Mouse (Mus musculus) hindbrain, embryonic 14.5 days (tissue): ENCODE results near the gene Hhipl1. TPM values are rescaled to one million over a fixed set of nuclear protein-coding genes. Genes with fewer than 3 reads are reported as not detected.

Experiments
- ATAC-seq: fragments of 200-750 bp; cut with Nextera tagmentation; 2 replicates; pipeline ENCODE4 v1.8.0; 2017; ENCODE audit warnings: moderate number of reproducible peaks, mild to moderate bottlenecking, moderate TSS enrichment, moderate library complexity; ENCODE audit not compliant: low FRiP score
- DNase-seq: peaks from one replicate; pipeline ENCODE4 v3.0.0-alpha.2; 2015; ENCODE audit warnings: low spot score
- H3K27ac ChIP-seq: fragments of 300-500 bp; sonication (generic); 2 replicates; pipeline ENCODE4 v1.5.1; 2014; ENCODE audit warnings: mild to moderate bottlenecking, moderate library complexity
- H3K27me3 ChIP-seq: fragments of 300-500 bp; sonication (generic); 2 replicates; pipeline ENCODE4 v1.6.1; 2014; ENCODE audit warnings: mild to moderate bottlenecking, low read length, mixed read lengths; ENCODE audit not compliant: control insufficient read depth, insufficient read depth
- H3K36me3 ChIP-seq: fragments of 300-500 bp; sonication (generic); replicated peaks from 2 replicates; pipeline ENCODE4 v1.6.1; 2014; ENCODE audit not compliant: control insufficient read depth, insufficient read depth
- H3K4me1 ChIP-seq: fragments of 300-500 bp; sonication (generic); replicated peaks from 2 replicates; pipeline ENCODE4 v1.6.1; 2014; ENCODE audit warnings: antibody characterized with exemption, low read length, mixed read lengths; ENCODE audit not compliant: control insufficient read depth, insufficient read depth
- H3K4me2 ChIP-seq: fragments of 300-500 bp; sonication (generic); replicated peaks from 2 replicates; pipeline ENCODE4 v1.6.1; 2014; ENCODE audit warnings: mild to moderate bottlenecking, moderate library complexity
- H3K4me3 ChIP-seq: fragments of 300-500 bp; sonication (generic); replicated peaks from 2 replicates; pipeline ENCODE4 v1.5.1; 2014; ENCODE audit warnings: mild to moderate bottlenecking, low read length
- H3K9ac ChIP-seq: fragments of 300-500 bp; sonication (generic); 2 replicates; pipeline ENCODE4 v1.6.1; 2014
- H3K9me3 ChIP-seq: fragments of 300-500 bp; sonication (generic); 2 replicates; pipeline ENCODE4 v1.6.1; 2016; ENCODE audit warnings: low read length; ENCODE audit not compliant: control insufficient read depth
- WGBS: fragments of 180-500 bp; shearing (Covaris S2); extraction: QIAGEN DNeasy Blood & Tissue Kit; methylation state at CpG from one replicate; pipeline ENCODE4 v1.1.7; 2014; 5-methylcytosine and 5-hydroxymethylcytosine counted together
- polyA plus RNA-seq: library from polyadenylated mRNA; unstranded; fragments of >200 nt; fragmentation: Nextera tagmentation; extraction: Ambion mirVana; gene quantifications from 2 replicates; pipeline ENCODE4 v1.2.1, GENCODE M21; 2014

Hhipl1 gene
- polyA plus RNA-seq, 1 experiment from 2014 or later, result 1.8 TPM

DNA sequence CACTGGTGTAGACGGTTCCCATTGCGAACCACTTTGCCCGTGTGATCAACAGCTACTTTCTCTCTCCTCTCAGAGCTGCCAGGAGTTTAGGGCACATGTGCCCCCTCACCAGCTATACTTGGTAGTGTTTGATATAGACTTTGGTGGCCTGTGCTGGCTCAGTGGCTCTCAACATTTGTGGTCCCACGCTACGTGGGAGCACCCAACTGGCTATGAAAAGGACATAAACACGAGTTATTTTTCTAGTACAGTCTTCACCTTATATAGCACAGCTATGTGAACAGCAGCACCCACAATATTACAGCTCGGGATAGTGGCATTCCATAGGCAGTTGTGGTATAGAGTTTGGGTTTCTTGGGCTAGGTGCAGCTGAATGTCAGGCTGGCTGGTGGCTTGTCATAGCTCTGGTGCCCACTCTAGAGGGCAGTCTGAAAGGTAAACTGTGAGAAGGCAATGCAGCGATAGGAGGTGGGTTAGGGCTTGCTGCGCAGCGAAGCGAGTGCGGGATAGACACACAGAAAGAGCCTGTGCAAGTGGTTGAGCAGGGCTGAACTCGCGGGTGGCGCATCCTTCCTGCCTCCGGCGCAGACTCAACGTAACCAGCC is 11.9 kb downstream of the Hhipl1 start:
- H3K9me3 ChIP-seq, result no peaks in the 10 kb centered on the region

DNA sequence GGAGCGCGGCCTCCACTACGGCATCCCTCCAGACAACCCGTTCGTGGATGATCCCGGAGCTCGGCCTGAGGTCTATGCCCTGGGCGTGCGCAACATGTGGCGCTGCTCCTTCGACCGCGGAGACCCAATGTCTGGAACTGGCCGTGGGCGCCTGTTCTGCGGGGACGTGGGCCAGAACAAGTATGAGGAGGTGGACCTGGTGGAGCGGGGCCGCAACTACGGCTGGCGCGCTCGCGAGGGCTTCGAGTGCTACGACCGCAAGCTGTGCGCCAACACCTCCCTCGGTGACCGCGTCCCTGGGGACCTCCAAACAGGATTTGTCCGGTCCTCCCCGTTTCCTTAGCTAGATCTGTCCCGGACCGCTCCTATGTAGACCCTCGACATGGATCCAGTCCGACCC is 12.4 kb downstream of the Hhipl1 start:
- Histone ChIP-seq H3K4me1 (peaks cover 16% of the 10 kb centered on the region; the same call in 1 of the 2 replicates), H3K36me3 (no peaks in the 10 kb centered on the region), H3K4me2 (peak overlapping the region; percentile 41), H3K4me3 (peak overlapping the region; percentile 12; the same call in 1 of the 2 replicates), H3K27ac (no peak overlapping the region), H3K27me3 (peaks cover 30% of the 10 kb centered on the region), H3K9me3 (no peaks in the 10 kb centered on the region), H3K9ac (no peak overlapping the region)
- ATAC-seq, result no peak
- DNase-seq, result no peak
- WGBS, result 18% methylated on average over 37 of the region's 37 CpGs

More for the DNA sequence above, 11.9 kb downstream of the Hhipl1 start:
- Histone ChIP-seq H3K9ac (no peak overlapping the region), H3K4me1 (peaks cover 16% of the 10 kb centered on the region; the same call in 1 of the 2 replicates), H3K4me3 (no peak overlapping the region), H3K4me2 (peak overlapping the region; percentile 41), H3K27me3 (peaks cover 30% of the 10 kb centered on the region), H3K27ac (no peak overlapping the region), H3K36me3 (no peaks in the 10 kb centered on the region)
- DNase-seq (no peak), ATAC-seq (no peak)
- 24% methylated on average over 18 of the region's 18 CpGs for WGBS

DNA sequence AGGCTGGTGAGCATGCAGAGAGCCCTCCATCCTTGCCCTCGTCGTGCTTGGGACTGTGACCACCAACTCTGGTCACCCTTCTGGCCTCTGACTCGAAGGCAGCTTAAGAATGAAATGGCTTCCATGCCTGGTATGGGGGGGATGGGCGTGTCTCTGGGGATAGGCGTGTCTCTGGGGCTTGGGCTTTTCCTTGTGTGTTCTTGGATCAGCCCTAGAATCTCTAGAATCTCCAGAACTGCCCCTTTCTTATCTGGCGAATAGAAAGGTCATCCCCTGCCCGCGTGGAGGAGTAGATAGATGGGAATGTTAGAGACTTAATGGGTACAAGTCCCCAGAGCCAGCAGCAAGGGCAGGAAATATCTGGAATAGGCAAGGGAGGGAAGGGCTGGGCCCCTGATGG is 14.0 kb downstream of the Hhipl1 start:
- 6% methylated on average over 8 of the region's 8 CpGs for WGBS
- Histone ChIP-seq H3K9ac (no peak overlapping the region), H3K4me1 (peaks cover 16% of the 10 kb centered on the region; the same call in 1 of the 2 replicates), H3K4me3 (no peak overlapping the region), H3K27me3 (peaks cover 30% of the 10 kb centered on the region), H3K27ac (peak overlapping the region; percentile 32; the same call in 1 of the 2 replicates), H3K9me3 (no peaks in the 10 kb centered on the region), H3K4me2 (no peak overlapping the region), H3K36me3 (no peaks in the 10 kb centered on the region)
- 0 out of 2 replicates have a peak, but pooled peaks have one; percentile 3 for ATAC-seq
- no peak for DNase-seq

DNA sequence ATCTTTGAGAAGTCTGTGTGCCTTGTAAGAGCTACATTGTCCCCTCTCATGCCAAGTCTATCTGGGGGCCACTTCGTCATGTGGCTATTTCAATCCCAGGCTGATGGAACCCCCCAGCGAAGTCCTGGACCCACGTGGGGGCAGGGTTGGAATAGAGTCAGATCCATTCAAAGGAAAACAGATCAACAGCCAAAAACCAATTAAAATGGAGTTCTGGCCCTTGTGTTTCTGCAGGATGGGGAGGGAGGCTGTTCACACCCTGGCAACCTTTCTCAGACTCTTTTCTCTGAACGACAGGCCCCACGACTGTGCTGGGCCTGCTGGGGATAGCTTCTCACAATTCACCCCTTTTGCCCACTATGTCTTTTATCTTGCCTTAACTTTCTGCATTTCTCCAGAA is 20.3 kb downstream of the Hhipl1 start:
- H3K9ac ChIP-seq, result no peak overlapping the region
- DNase-seq (no peak), ATAC-seq (no peak)
- H3K4me1 ChIP-seq, result peaks cover 8% of the 10 kb centered on the region; the same call in 1 of the 2 replicates
- H3K27ac ChIP-seq, result no peak overlapping the region
- no peak overlapping the region for H3K4me3 ChIP-seq
- no peak overlapping the region for H3K4me2 ChIP-seq
- peaks cover 21% of the 10 kb centered on the region for H3K27me3 ChIP-seq
- H3K36me3 ChIP-seq, result no peaks in the 10 kb centered on the region
- WGBS, result 40% methylated on average over 5 of the region's 5 CpGs
- H3K9me3 ChIP-seq, result no peaks in the 10 kb centered on the region

DNA sequence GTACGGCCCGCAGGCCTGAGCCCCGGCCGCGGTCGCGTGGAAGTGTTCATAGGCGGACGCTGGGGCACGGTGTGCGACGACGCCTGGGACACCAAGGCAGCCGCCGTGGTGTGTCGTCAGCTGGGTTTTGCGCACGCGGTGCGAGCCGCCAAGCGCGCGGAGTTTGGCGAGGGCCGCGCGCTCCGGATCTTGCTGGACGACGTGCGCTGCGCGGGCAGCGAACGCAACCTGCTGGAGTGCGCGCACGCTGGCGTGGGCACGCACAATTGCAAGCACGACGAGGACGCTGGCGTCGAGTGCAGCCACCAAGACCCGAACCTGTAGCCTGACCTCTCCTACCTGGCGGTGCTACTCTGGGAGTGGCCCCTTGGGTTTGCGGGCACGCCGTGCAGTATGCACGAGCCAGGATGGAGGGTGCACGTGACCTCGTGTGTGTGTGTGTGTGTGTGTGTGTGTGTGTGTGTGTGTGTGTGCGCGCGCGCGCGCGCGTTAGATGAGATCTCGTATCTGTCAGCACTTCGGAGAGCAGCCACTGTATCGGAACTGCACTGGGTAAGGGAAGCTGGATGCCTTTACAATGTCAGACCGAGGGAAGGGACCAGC is 21.9 kb downstream of the Hhipl1 start:
- no peak overlapping the region for H3K27ac ChIP-seq
- H3K9me3 ChIP-seq, result no peaks in the 10 kb centered on the region
- ATAC-seq (peak; percentile 64), DNase-seq (peak; percentile 78)
- peak overlapping the region; percentile 79 for H3K4me2 ChIP-seq
- peak overlapping the region; percentile 39 for H3K4me3 ChIP-seq
- peaks cover 8% of the 10 kb centered on the region for H3K4me1 ChIP-seq
- 3% methylated on average over 62 of the region's 66 CpGs for WGBS
- peaks cover 21% of the 10 kb centered on the region for H3K27me3 ChIP-seq
- H3K36me3 ChIP-seq, result no peaks in the 10 kb centered on the region
- peak overlapping the region; percentile 73 for H3K9ac ChIP-seq

DNA sequence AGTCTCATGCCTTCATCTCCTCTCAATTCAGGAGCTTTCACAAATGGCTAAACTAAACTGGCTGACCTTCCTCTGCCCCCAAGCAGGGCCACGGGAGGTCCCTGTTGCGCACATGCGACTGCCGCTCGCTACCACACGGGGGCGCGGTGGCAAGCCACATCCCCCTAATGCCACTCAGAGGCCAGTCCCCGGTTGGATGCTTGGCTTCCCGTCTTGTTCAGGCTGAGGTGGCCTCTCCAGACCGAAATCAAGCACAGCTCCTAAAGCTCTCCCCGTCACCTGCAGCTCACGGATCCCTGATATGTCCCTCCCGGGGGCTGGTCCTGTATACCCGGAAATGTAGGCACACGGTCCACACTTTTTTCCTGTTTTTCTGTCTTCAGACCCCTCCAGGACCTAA is 27.0 kb downstream of the Hhipl1 start:
- H3K4me1 ChIP-seq, result peaks cover 11% of the 10 kb centered on the region
- no peak for ATAC-seq

DNA sequence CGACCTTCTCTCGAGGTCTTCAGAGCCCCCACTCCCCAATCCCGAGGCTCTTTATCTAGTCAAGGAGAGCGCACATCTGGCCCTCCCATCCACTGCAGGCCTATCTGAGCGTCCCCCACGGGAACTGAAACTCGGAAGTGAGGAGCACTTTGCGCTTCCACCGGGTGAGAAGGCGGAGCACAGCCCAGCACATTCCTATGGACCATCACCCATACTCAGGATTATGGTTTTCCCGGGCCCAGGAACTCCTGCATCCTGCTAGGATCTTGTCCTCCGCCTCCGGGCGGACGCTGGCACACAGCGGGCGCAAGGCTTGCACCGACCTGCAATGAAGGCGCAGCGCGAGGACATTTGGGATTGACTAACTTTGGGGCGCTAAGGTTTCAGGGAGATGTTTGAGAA is 27.4 kb downstream of the Hhipl1 start:
- WGBS, result 2% methylated on average over 22 of the region's 22 CpGs
- peaks cover 7% of the 10 kb centered on the region; the same call in 1 of the 2 replicates for H3K27me3 ChIP-seq
- H3K9me3 ChIP-seq, result no peaks in the 10 kb centered on the region
- peak overlapping the region; percentile 92 for H3K4me2 ChIP-seq
- DNase-seq, result no peak
- H3K27ac ChIP-seq, result peak overlapping the region; percentile 15; the same call in 1 of the 2 replicates
- H3K36me3 ChIP-seq, result no peaks in the 10 kb centered on the region
- peak overlapping the region; percentile 72 for H3K4me3 ChIP-seq
- ATAC-seq, result no peak; the same call in 1 of the 2 replicates
- H3K9ac ChIP-seq, result peak overlapping the region; percentile 26; the same call in 1 of the 2 replicates
- peaks cover 11% of the 10 kb centered on the region for H3K4me1 ChIP-seq

More for the DNA sequence above, 27.0 kb downstream of the Hhipl1 start:
- H3K27ac ChIP-seq, result 0 out of 2 replicates have a peak overlapping the region, but pooled peaks have one; percentile 15
- no peaks in the 10 kb centered on the region for H3K9me3 ChIP-seq
- H3K27me3 ChIP-seq, result peaks cover 8% of the 10 kb centered on the region; the same call in 1 of the 2 replicates
- H3K36me3 ChIP-seq, result no peaks in the 10 kb centered on the region
- WGBS, result under 1% methylated on average over 16 of the region's 16 CpGs
- peak overlapping the region; percentile 72; the same call in 1 of the 2 replicates for H3K4me3 ChIP-seq
- DNase-seq, result peak; percentile 81
- H3K9ac ChIP-seq, result peak overlapping the region; percentile 26; the same call in 1 of the 2 replicates
- peak overlapping the region; percentile 92 for H3K4me2 ChIP-seq

DNA sequence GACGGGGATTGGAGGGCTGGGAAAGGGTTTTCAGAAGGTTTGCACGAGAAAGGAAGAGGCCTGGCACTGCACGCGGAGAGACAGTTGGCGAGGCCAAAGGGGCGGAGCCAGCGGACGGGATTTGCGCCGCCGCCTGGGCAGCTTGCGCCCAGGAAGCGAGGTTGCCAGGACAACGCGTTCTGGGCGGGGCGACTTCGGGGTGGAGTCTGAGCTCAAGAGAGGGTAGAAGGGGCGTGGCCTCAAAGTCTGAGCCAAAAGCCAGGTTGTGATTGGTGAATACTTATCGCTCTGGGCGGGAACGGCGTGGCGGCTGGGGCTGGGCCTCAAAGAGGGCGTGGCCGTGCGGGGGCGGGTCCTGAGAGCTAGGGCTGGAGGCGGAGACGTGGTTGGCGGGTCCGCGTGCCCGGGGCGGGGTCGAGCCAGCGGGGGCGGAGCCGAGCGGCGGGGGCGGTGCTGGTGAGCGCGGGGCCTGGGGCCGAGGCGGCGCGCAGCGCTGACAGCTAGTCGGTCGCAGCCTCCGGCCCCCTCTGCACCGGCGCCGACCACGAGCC is 27.9 kb downstream of the Hhipl1 start, which contains the start of gene Cyp46a1:
Gene Cyp46a1 (plus strand): TSS at position 487 of the 551 bp plus-strand sequence.
- ATAC-seq (peak; percentile 94), DNase-seq (peak; percentile 98)
- peak within 1 kb of the TSS; percentile 64 for H3K9ac ChIP-seq
- H3K4me1 ChIP-seq, result peaks cover 11% of the 10 kb centered on the region
- H3K4me2 ChIP-seq, result peak within 1 kb of the TSS; percentile 92
- H3K27me3 ChIP-seq, result 0 out of 2 replicates have a peak, but pooled peaks cover 2% of the 10 kb centered on the region
- H3K36me3 ChIP-seq, result no peaks in the 10 kb centered on the region
- no peaks in the 10 kb centered on the region for H3K9me3 ChIP-seq
- under 1% methylated on average over 35 of the region's 56 CpGs for WGBS
- peak within 1 kb of the TSS; percentile 15 for H3K27ac ChIP-seq
- peak within 1 kb of the TSS; percentile 72 for H3K4me3 ChIP-seq

DNA sequence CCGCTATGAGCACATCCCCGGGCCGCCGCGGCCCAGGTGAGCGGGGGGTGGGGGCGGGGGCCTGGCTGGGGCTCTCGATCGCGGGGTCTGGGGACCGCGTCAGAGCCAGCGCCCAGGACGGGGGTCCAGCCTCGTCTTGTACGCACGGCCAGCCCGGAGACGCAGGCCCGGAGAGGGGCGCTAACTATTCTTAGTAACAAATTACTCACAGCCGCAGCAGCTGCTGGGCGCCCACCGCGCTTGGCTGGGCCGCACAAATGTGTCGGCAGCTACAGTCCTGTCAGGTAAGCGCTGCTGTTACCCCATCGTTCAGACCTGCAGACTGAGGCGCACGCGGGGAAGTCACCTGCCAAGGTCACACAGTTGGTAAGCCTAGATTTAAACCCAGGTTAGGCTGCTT is 28.5 kb downstream of the Hhipl1 start:
- DNase-seq, result no peak

More for the DNA sequence above, 28.5 kb downstream of the Hhipl1 start:
- Histone ChIP-seq H3K9ac (peak overlapping the region; percentile 64), H3K36me3 (no peaks in the 10 kb centered on the region), H3K27ac (no peak overlapping the region; the same call in 1 of the 2 replicates), H3K9me3 (no peaks in the 10 kb centered on the region), H3K27me3 (no peaks in the 10 kb centered on the region), H3K4me3 (peak overlapping the region; percentile 72), H3K4me2 (peak overlapping the region; percentile 92), H3K4me1 (peaks cover 11% of the 10 kb centered on the region)
- no peak; the same call in 1 of the 2 replicates for ATAC-seq
- WGBS, result 1% methylated on average over 31 of the region's 32 CpGs
